Mouse (Mus musculus) lung, postnatal 10 days (tissue): ENCODE results near the gene Gapt.
"Not testable (repeated sequence)": the region's sequence is repeated elsewhere in the genome, so short reads cannot be mapped to it uniquely, and the experiment has no call there.

Source experiments
- DNase-seq: peaks from one replicate; pipeline ENCODE4 v3.0.0; 2021

Gapt gene

DNA sequence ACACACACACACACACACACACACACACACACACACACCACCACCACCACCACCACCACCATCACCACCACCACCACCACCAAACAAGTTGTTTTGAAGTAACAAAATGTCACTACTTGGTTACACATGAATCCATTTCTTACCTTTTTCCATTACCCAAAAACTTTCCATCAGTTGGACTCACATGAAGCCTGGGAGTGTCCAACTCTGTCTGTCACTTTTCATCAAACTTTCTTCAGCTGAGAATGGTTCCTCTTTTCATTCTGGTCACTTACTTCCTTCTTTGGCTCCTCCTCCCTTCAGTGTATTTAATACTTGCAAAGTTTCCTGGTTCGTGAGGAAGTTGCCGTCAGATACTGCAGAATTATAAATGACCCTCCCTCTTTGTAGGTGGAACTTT lies at the start of gene Gapt:
Gapt (minus strand) TSS at position 259 of the 400 bp plus-strand sequence.
- no peak for DNase-seq

DNA sequence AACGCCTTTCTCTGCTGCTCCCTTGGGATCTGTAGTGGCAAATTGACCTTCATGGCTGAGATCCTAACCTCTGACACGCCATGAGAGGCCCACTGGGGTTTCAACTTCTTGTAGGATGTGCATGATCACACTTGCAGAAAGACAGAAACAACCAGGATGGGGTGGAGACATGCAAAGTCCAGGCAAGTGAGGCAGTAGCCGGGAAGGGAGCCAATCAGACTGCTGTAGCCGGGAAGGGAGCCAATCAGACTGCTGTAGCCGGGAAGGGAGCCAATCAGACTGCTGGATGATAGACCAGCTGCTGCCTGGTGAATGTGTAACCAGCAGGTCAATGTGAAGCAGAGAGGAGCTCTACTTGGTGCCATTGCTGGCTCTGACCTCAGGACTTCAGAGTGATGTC lies 49.2 kb upstream of the Gapt start:
- peak; percentile 55 for DNase-seq

DNA sequence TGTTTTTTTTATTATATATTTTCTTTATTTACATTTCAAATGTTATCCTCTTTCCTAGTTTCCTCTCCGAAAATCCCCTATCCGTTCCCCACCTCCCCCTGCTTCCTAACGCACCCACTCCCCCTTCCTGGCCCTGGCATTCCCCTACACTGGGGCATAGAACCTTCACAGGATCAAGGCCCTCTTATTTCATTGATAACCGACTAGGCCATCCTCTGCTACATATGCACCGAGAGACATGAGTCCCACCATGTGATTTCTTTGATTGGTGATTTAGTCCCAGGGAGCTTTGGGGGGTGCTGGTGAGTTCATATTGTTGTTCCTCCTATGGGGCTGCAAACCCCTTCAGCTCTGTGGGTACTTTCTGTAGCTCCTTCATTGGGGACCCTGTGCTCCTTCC lies 47.7 kb upstream of the Gapt start:
- DNase-seq = not testable (repeated sequence)

DNA sequence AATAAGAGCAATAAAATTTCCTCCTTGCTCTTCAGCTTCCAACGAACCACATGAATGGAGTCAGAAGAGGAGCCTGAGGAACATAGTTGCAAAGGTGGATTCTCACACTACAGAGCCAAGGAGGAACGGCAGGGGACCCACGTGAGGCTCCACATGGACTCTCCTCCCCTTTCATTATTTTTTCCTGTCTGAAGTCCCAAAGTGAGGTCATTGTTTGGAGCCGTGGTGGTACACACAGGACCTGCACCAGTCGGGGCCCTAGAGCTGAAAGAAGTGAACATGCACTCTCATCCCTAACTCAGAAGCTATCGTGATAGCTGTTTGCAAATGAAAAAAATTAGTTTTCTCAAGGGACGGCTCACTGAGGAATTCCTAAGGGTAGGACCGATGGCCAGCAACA lies 47.1 kb upstream of the Gapt start:
- peak; percentile 42 for DNase-seq

DNA sequence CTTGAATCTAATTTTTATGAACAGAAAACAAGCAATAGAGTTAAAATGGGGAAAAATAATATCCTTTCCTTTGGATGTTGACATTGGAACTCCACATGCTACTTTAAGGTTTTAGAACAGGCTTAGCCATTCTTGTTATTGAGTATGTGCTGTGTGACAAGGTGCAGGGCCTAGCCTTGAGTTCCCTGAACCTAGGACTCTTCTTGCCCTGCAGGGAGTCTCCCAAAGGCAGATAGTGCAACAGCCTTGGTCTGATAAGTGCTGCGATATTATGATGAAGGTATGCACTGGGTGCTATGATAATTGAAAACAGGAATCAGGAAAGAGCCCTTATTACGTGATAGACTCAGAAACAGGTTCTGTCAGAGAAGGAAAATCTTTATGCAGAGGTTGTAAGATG lies 44.9 kb upstream of the Gapt start:
- no peak for DNase-seq

DNA sequence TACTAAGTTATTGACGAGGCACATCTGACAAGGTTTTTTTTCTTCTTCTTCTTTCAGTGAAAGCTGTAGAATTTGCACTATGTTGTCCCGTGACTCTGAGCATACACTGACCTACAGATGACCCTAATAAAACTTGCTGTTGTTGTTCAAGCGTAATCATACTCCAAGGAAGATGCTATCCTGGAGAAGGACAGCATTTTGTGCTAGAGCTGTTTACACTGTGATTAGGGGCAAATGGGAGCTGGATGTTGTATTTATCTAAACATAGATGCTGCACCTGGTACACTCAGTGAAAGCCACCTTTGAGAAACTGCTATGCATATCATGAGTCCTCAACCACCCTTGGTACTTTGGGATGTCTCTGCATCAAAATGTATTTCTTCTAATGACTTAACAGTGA lies 44.4 kb upstream of the Gapt start:
- no peak for DNase-seq

DNA sequence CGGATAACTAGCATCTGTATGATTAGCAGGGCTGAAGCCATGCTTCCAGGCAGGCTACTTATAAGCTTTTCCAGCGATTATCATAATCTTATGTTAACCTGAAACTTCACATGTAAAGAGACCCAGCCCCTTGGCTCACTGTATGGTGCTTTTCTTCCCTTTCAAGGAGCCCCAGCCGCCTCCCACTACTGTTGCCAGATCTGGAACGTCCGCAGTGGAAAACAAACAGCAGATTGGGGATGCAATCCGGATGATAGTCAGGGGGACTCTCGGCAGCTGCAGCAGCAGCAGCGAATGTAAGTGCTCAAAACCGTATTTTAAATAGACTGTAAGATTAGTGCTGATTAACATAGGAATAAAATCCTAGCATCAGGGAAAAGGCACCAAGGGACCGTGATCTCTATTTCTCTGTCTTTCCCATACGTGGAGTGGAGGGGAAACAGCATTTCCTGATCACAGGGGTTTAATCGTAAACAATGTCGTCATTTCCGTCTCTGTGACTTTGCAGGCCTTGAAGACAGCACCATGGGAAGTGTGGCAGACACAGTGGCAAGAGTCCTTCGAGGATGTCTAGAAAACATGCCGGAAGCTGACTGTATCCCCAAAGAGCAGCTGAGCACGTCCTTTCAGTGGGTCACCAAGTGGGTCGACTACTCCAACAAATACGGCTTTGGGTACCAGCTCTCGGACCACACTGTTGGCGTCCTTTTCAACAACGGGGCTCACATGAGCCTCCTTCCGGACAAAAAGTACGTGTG lies 41.7 kb upstream of the Gapt start:
- DNase-seq = peak; percentile 60

DNA sequence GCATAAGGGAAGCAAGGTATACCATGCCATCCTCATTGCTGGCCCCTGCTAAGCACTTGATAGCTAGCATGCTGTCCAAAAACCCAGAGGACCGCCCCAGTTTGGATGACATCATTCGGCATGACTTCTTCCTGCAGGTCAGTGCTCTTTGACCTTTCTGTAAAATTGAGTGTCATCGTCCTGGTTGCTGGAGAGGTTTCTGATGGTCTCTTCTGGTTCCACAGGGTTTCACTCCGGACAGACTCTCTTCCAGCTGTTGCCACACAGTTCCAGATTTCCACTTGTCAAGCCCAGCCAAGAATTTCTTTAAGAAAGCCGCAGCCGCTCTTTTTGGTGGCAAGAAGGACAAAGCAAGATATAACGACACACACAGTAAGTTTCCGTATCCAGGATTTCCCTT lies 40.8 kb upstream of the Gapt start:
- peak; percentile 46 for DNase-seq

DNA sequence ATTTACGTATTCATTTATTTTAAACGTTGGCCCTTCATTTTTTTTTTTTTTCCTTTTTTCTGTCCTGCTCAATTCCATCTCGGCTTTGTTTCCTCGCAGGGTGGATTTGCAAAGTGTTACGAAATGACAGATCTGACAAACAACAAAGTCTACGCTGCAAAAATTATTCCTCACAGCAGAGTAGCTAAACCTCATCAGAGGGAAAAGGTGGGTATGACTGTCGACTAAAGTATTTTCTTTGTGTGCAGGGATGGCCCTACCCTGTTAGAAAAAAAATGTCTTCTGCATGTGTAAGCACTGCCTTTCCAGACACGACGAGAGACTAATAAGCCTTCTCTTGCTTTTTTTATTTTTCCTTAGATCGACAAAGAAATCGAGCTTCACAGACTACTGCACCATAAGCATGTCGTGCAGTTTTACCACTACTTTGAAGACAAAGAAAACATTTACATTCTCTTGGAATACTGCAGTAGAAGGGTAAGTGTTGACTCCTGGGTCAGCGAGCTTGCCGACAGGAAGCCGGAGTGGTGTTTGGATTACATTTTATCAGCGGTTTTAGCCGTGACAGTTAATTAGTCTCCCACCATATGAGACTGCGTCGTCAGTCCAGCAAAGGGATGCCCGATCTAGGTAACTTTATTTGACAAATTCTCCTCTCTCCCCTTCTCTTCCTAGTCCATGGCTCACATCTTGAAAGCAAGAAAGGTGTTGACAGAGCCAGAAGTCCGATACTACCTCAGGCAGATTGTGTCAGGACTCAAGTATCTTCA lies 39.1 kb upstream of the Gapt start:
- DNase-seq = no peak

DNA sequence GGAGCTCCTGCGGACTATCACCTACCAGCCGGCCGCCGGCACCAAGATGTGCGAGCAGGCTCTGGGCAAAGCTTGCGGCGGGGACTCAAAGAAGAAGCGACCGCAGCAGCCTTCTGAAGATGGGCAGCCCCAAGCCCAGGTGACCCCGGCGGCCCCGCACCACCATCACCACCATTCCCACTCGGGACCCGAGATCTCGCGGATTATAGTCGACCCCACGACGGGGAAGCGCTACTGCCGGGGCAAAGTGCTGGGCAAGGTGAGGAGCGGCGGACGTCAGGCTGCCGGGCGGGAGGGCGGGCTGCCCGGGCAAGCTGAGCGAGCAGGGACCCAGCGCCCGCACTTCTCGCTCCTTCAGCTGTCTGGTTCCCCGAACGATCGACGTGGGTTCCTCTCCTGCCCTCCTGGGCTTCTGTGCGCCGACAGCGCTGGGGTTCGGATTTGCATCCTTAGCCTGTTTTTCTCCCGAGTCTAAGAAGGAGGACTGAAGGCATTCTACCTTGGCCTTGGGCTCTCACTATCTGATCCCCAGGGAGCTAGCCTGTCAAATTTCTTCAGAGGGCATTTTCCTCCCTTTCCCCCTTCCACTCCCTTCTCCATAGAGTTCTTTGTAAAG lies 38.3 kb upstream of the Gapt start:
- DNase-seq = no peak

DNA sequence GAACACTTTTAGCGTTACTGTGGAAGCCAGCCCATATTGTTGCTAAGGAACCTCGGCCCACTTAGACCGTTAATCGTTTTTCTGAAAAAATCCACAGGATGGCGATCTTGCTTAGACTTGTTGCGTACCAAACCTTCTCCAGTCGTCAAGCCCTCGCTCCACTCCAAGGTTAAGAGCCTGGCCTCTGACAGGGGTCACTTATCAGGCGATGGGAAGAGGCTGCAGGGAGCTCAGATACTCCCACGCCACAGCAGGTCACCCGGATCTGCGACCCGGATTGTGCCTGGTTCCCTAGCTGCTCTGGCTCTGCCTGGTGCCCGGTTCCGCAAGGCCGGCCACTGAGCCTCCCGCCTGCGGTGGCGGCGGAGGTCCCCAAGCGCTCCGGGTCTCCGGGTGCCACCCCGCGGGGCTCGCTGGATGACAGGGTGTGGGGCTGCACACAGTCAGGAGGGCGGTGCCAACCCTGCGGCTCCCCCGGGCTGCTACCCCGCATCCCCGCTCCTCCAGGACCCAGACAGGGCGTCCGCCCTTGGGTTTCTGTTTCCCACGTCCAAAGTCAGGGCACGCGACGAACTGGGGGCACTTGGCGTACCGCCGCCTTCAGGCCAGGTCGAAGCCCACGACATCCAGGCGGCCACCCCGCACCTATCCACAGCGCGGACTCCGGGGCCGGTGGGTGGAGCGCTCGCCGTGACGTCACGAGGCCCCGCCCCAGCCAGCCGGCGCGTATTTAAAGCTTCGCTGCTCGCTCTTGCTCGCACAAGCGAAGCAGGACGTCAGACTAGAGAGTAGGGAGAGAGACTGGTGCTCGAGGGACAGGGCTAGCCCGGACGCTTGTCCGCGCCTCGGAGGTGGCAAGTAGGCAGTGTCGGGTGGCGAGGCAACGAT lies 37.5 kb upstream of the Gapt start, which contains the start of gene Plk2:
Plk2 (plus strand) TSS at position 756 of the 888 bp plus-strand sequence.
- DNase-seq = peak; percentile 96

DNA sequence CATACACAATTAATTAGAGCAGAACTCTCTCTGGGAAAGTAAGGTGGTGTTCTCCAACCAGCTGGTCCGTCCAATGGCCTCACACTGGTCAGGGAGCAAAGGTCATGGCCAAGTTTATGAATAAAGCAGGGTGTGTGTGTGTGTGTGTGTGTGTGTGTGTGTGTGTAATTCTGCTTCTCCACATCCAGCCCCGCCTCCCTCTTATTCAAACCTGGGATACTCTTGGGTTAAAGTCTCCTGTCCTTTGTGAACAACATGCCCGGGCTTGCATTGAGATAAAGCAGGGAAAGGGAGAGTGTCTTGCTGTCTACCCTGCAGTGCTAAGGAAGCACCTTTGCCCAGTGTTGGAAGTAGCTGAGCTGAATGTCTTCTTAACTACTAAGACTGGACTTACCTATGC lies 35.6 kb upstream of the Gapt start:
- DNase-seq = no peak

DNA sequence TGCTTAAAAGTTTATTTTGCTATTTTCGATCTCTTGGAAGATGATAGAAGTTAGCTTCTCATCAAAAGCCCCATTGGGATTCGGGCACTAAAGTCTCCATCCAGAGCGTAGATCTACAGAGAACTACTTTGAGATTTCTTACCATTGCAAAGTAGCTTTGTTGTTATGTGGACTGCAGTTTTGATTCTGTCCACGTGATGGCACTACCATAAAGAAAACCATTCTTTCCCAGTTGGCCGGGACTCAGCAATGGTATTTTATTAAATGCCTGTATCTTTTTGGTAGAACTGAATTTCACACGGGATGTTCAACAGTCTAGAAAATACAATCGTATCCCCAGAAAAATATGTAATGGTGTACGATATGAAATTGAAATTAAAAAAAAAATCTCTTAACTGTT lies 35.2 kb upstream of the Gapt start:
- DNase-seq = peak; percentile 82

DNA sequence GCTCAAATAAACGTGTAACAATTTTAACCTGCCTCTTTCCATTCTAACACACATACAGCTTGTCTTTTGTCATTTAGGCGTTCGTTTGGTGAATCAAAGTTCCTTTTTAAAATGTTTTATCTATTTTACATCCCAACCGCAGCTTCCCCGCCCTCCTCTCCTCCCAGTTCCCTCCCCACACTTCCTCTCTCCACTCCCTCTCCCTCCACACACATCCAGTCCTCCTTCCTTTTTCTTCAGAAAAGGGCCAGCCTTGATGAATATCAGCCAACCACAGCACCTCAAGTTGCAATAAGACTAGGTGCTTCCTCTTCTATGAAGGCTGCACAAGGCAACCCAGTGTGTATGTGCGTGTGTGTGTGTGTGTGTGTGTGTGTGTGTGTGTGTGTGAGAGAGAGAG lies 27.5 kb upstream of the Gapt start:
- no peak for DNase-seq

DNA sequence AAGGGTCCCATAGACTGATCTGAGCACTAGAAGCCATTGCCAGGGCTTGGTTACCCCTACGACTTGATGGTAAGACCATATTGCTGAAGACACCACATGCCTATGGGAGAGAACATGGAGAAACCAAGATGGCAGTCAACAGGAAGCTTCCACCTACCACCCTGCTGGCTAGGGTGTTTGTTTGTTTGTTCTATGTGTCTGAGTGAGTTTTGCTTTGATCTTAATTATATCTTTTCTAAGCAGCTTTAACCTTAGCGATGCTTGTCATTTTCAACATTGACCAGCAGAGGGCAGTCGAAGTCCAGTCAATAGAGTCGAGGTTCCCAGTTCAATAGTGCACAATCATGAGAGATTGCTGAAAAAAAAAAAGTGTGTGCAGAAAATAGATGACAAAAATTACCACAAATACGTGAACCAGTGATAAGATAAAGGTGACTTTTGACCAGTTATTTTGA lies 25.5 kb upstream of the Gapt start:
- peak; percentile 52 for DNase-seq

DNA sequence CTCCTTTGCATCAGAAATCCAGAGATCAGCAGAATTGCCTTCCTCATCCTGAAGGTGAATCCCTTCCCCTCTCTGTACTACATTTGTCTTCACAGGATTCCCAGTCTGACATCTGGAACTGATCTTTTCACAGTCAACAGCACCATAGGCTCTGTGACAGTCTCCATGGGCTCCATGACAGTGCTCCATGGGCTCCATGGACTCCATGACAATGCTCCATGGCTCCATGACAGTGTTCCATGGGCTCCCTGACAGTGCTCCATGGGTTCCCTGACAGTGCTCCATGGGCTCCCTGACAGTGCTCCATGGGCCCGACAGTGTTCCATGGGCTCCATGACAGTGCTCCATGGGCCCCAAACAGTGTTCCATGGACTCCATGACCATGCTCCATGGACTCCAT lies 12.7 kb upstream of the Gapt start:
- no peak for DNase-seq

DNA sequence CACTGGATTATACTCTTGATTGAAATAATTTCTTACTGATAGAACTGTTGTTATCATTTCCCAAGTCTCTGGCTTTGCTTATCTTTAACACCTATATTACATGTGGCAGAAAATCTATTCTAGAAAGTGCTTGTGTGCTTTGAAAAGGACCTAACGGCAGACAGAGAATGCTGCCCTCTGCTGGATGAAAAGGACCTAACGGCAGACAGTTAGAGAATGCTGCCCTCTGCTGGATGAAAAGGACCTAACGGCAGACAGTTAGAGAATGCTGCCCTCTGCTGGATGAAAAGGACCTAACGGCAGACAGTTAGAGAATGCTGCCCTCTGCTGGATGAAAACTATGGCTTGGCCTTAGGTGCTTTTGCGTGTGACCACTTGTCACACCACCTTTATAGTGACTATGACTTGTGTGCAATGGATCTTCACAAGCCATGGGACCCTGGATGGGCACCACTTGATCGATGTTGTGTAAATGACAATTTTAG lies 11.6 kb upstream of the Gapt start:
- peak; percentile 67 for DNase-seq

DNA sequence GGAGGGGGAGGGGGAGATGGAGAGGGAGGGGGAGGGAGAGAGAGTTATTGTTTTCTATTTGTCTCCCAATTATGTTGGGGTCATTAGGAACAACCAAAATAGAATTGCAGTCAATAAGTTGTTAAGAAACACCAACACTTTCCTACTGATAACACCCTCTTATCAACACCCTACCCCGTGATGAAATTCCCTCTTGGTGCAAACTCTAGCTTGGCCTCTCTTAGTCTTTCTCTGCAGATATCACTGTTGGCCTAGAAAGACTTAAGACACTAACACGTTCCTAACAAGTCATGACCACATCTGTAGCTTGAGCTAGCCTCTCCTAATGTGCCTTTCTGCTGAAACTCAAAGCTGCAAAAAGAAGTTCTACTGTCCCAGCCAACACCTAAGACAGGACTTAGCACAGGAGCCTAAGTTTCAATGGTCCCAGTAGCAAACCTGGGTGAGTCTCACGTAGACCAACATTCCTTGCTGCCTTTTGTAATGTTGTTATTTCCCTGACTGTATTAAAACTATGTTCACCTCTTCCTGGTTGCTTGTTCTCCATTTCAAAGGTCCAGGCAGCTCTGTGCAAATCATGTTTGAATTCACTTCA lies 11.1 kb upstream of the Gapt start:
- DNase-seq = no peak

DNA sequence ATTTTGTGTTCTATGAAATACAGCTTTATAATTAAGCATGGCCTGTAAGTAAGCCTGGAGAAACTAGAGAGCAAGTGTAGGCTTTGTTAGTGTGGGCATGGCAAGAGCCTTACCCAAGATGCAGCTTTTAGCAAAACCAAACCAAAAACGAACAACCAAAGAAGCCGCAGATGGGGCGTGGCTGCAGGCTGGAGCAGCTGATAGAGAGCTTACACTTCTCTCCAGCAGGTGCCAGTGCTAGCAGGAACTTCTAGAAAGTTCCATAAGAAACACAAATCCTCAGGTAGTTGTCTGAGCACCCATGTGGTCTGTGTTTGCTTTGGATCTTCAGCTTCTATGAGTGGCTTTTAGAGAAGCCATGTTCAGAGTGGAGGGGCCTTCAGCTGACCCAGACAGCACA lies 9.5 kb upstream of the Gapt start:
- DNase-seq = no peak

DNA sequence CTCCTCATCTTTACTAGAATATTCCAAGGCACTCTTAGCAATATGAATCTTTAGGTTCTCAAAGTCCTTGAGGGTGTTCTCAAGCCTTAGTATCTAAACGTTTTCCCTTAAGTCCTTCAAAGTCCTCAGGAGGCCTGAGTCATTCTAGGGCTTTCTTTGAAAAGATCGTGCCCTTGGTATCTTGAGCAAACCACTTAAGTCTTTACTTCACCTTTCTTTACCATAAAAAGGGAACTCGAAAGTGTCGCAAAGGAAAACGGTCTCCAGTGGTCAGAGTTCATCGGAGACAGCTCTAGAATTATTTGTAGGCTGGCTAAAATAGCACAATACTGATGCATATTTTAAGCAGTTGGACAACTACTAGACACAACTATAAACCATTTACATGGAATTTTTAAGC lies 6.7 kb upstream of the Gapt start:
- DNase-seq = no peak

DNA sequence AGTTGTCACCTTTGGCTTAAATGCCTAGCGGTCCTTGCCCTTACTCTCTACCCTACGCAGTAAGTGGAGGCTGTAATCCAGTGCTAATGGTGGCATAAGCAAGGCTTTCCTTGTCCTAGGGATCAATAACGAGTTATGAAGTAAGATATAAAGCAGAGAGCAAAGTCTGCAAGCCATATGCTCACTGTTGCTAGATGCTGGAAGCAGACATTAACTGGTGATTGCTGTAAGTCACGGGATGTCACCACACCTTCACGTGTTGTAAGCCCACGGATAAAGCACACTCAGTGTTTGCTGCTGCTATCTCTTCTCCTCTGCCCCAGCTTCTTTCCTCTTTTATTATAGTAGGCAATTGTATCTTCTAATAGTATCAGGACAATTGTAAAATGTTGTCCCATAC lies 5.9 kb downstream of the Gapt start:
- DNase-seq = no peak

DNA sequence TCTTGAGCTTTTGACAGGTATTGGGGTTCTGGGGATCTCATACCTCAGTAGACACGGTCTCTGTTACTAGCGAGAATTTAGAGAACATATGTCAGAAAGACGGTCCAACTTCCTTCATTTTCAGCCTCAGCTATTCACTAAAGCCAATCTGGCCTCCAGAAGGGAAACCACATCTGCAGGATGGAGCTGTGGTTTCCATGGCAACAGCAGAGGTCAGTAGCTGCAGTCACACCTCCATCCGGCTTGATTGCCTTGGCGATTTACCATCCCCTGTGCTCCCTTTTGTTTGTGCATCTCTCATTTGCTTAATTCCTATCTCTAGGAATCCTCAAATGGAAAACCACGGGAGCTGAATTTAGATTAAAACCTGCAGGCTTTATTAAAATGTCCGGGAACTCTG lies 10.3 kb downstream of the Gapt start:
- no peak for DNase-seq
